Mouse (Mus musculus): ENCODE data around the gene Pcdh10.

The Pcdh10 gene

DNA sequence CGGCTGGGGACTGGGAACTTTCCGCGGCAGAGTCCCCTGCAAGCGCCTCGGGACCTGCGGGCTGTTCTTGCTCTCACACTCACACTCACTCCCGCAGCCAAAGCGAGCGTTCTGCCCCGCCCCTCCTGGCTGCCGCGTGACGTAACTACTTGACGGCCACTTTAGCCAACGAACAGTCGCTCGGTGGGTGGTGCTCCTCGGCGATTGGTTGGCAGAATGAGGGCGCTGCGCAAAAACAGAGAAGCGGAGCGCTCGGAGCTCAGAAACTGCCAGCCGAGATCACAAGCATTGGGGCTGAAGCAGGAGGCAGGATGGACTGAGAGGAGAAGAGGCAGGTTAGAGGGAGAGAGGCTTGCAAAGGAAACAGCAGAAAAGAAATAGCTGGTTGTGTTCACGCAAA lies at the start of gene Pcdh10:
Pcdh10 (plus strand) TSS at position 254 of the 400 bp plus-strand sequence.
- peak; percentile 89 for DNase-seq

- no peak for DNase-seq
Measured at GRCm38 (mm10) chr3:45355919-45356318, 22.3 kb upstream of the Pcdh10 start.

- no peak for DNase-seq
Measured at GRCm38 (mm10) chr3:45368952-45369351, 9.2 kb upstream of the Pcdh10 start.

DNA sequence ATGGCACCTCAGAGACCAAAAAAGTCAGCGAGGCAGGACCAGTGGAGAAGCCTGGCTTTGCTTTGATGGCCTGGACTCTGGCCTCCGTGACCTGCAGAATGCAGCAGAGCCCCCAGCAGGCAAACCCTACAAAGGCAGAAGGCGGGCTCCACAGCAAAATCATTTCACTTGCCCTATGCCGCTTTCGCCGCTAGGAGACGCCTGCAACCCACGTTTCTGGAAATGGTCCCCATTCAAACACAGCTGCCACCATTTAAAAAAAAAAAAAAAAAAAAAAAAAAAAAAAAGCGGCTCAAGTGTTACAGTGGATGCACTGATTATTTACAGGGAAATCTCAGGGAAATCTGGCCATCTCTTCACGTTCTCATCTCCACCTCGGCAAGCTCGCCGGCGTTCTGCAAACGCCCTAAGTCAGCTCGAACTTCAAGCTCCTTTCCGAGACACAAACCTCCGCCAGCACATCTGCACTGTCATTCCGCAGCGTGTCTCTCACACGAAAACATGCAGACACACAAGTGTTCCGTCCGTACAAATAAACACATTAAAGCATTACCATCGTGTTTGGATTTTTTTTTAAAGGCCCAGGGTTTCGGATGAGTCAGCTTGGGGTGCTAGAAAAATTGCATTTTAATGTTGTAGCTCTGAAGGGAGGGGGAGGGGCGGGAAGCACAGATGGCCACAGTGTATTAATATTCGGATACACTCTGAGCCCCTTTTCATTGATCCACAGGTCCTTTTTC lies 2.3 kb upstream of the Pcdh10 start:
- peak; percentile 66 for DNase-seq

DNA sequence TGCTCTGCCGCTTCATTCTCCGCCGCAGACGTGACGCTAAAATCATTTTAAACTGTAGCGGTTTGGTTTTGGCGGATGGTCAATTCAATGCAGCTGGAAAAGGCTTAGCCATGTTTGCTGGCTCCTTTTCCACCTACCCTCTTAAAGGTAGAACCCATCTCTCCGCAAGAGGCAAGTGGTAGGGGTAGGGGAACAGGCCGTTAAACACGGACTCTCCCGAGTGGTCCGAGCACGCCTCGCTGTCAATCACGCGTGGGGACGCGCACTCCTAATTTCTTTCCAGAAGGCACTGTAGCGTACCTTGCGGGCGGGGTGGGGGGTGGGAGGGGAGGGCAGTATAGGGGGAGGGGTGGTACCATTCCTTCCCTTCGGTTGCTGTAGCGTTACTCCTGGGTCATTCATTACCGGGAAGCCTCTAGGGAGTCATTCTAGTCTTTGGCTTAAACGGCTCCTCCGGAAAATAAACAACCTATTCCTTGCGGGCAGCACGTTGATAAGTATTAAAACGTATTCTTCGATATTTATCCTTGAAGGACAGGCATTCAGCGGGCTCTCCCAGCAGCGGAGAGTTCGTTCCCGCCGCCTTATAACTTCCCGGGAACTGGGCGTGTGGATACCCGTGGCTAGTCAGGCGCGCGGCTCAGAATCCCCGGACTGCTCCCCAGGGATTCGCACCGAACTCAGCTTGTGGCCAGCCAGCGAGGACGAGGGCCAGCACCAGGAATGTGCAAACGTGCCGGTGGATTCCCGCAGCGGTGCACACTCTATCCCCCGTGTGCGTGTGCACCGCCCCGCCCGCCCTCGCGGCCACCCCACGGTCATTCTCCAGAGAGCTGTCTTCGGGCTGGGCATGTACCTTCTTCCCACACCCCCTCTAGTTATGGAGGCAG lies 1.5 kb upstream of the Pcdh10 start:
- DNase-seq, result peak; percentile 14

DNA sequence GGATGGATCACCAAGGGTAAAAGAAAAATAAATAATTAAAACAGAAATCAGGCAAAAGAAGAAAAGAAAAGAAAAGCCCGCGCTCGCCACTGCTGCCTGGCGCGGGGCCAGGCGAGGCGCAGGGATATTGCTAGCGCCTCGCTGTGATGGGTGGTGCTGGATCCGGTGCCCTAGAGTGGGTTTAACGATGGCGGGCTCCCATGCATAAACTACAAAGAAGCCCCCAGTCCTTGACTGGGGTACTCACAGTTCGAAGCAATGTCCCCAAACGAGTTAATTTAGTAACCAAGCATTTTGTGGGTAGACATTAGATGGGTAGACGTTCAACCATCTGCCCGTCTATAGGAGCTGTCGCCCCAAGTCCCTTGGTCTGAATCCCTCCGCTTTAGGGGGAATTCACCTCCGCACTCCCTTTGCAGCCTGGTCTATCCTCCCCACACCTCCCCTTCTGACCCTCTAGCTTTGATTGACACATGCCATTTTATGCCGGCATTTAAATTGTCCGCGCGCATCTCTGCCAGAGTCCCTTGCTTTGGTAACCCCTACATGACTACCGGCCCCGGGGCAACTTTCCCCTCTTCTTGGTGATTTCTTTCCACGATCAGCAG lies 703 bp upstream of the Pcdh10 start:
- DNase-seq, result peak; percentile 29

- DNase-seq, result peak; percentile 8
Measured at GRCm38 (mm10) chr3:45379541-45379971, 1.4 kb downstream of the Pcdh10 start.

DNA sequence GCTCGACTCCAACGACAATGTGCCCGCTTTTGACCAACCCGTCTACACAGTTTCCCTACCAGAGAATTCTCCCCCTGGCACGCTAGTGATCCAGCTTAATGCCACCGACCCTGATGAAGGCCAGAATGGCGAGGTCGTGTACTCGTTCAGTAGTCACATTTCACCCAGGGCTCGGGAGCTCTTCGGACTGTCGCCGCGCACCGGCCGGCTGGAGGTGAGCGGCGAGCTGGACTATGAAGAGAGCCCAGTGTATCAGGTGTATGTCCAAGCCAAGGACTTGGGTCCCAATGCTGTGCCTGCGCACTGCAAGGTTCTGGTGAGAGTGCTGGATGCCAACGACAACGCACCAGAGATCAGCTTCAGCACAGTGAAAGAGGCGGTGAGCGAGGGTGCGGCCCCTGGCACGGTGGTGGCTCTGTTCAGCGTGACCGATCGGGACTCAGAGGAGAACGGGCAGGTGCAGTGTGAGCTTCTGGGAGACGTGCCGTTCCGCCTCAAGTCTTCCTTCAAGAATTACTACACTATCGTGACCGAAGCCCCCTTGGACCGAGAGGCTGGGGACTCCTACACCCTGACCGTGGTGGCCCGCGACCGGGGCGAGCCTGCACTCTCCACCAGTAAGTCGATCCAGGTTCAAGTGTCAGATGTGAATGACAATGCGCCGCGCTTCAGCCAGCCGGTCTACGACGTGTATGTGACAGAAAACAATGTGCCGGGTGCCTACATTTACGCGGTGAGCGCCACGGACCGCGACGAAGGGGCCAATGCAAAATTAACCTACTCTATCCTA lies 2.0 kb downstream of the Pcdh10 start:
- DNase-seq, result peak; percentile 25

- DNase-seq, result peak; percentile 11
Measured at GRCm38 (mm10) chr3:45380811-45381761, 2.9 kb downstream of the Pcdh10 start.

GRCm38 (mm10) chr3:45382032-45382755 lies 4.0 kb downstream of the Pcdh10 start:
- no peak for DNase-seq

DNA sequence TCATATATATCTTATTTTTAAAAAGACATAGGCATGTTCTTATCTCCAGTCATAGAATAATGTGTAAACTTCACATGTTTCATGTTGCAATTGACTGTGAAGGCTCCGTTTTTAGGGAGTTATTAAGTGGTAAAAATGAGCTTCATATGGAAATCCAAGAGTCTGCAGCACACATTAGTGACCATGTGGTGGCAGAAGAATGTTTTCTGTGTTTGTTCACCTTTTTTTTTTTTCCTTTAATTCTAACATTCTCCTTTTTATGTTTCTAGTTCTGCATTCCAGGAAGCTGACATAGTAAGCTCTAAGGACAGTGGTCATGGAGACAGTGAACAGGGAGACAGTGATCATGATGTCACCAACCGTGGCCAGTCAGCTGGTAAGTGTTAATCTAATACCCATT lies 5.6 kb downstream of the Pcdh10 start:
- no peak for DNase-seq

- no peak for DNase-seq
Measured at GRCm38 (mm10) chr3:45385028-45385427, 6.8 kb downstream of the Pcdh10 start.

DNA sequence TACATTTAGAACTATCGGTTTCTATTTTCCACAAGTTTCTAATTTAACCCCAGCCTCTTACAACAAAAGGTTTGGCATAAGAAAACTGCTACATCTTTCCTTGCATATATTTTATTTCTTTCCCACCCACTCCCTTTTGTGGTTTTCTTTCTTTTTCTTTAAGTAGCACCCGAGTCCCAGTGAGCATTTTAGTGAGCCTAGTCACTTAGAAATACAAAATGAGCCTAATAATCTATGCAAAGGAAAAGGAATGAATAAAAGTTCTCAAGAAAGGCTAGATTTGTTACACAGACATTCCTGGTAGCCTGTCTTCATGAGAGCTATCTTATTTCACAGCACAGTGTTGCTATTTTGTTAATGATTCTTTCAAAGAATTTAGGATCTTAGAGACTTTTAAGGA lies 7.3 kb downstream of the Pcdh10 start:
- no peak for DNase-seq

DNA sequence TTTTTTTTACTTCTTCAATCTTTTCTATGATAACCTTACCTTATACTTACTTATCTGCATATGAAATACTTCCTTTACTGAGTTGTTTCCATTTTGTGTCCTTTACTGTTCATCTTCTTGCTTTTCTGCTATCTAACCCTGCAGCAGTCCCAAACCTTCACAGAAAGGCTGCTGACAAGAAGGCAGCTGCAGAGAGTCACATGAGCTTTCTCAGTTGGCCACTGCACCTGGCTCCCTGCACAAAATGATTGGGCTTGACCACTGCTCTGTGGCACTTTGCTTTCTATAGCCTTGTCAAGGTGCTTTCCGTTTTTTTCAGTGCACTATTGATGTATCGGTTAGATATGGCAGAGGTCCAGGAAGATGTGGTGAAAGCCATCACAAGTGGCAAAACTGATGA lies 8.3 kb downstream of the Pcdh10 start:
- no peak for DNase-seq

- DNase-seq, result no peak
Measured at GRCm38 (mm10) chr3:45397101-45397500, 18.9 kb downstream of the Pcdh10 start.

GRCm38 (mm10) chr3:45403239-45403638 lies 25.0 kb downstream of the Pcdh10 start:
- DNase-seq, result no peak

GRCm38 (mm10) chr3:45431691-45432090 lies 53.5 kb downstream of the Pcdh10 start:
- no peak for DNase-seq

DNA sequence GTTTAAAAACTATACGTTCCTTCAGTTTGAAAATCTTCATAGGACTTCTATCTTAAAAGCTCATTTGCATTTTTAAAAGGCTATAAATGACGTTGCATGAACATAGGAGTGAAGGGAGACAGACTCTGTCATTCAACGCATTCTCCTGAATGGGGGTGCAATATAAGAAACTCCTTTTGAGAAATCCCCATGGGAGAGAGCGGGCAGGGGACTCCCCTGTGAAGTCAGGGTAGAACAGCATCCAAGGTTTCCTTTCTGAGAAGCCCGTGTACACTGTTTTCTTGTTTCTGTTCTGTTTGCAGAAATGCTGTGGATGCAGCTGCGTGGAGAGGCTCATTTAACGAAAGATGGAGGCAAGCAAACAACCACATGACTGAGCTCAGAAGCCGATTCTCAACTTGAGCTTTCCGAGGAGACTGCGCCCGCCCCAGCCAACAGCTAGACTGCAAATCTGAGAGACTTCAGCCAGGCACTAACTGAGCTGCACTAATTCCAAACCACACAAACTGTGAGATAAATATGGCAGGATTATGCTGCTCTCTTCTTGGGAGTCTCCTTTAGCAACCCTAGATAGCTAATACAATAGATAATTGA lies 54.1 kb downstream of the Pcdh10 start:
- DNase-seq, result no peak

Measured in kidney, adult 18-20 months (tissue).